Mouse (Mus musculus) MEL (cell line): Measurements from ENCODE around the gene Irx3. TPM values are rescaled to one million over a fixed set of nuclear protein-coding genes. Genes with fewer than 3 reads are reported as not detected.

Experiments
- DNase-seq: peaks from one replicate; pipeline ENCODE4 v3.0.0; 2011; ENCODE audit warnings: low read depth, low spot score
- H3K27ac ChIP-seq: 2 replicates; pipeline ENCODE4 v1.5.1; 2012; ENCODE audit warnings: low read depth, mild to moderate bottlenecking, control low read depth, low read length, moderate library complexity; ENCODE audit not compliant: control insufficient read depth
- H3K27me3 ChIP-seq, 2 experiments: fragments of 150-350 bp in 1 of 2; sonication (generic) in 1 of 2; 2 replicates each; pipeline ENCODE4 v1.6.1; 2012; ENCODE audit warnings: low read length in 2 of 2, mild to moderate bottlenecking in 2 of 2, improper control_type of control experiment in 1 of 2, moderate library complexity in 1 of 2; ENCODE audit not compliant: insufficient read depth in 2 of 2, control insufficient read depth in 1 of 2
- H3K36me3 ChIP-seq, 2 experiments: 2 replicates each; pipeline ENCODE4 v1.6.1; 2012 to 2014; ENCODE audit warnings: low read length in 2 of 2, improper control_type of control experiment in 1 of 2, inconsistent platforms in 1 of 2, mild to moderate bottlenecking in 1 of 2; ENCODE audit not compliant: insufficient read depth in 2 of 2, control insufficient read depth in 1 of 2
- H3K4me1 ChIP-seq, 2 experiments: fragments of 150-350 bp in 1 of 2; sonication (generic) in 1 of 2; 2 replicates each; pipeline ENCODE4 v1.6.1; 2012; ENCODE audit warnings: low read length in 2 of 2, improper control_type of control experiment in 1 of 2, mild to moderate bottlenecking in 1 of 2; ENCODE audit not compliant: insufficient read depth in 2 of 2, control insufficient read depth in 1 of 2
- H3K4me3 ChIP-seq, 2 experiments: fragments of 150-350 bp in 1 of 2; sonication (generic) in 1 of 2; 2 replicates each; pipeline ENCODE4 v1.5.1; 2012; ENCODE audit warnings: low read depth in 2 of 2, low read length in 2 of 2, mild to moderate bottlenecking in 2 of 2, moderate library complexity in 2 of 2, control low read depth in 1 of 2, improper control_type of control experiment in 1 of 2; ENCODE audit not compliant: control insufficient read depth in 1 of 2, insufficient read depth in 1 of 2
- H3K79me2 ChIP-seq: 2 replicates; pipeline ENCODE4 v1.6.1; 2012; ENCODE audit warnings: mild to moderate bottlenecking, low read length, moderate library complexity; ENCODE audit not compliant: control insufficient read depth, poor library complexity, insufficient read depth
- H3K9ac ChIP-seq: 2 replicates; pipeline ENCODE4 v1.6.1; 2012; ENCODE audit warnings: low read depth, mild to moderate bottlenecking, control low read depth, low read length, moderate library complexity; ENCODE audit not compliant: control insufficient read depth, poor library complexity, severe bottlenecking
- H3K9me3 ChIP-seq: fragments of 150-350 bp; sonication (generic); replicated peaks from 2 replicates; pipeline ENCODE4 v1.6.1; 2012; ENCODE audit warnings: mild to moderate bottlenecking, low read length, improper control_type of control experiment, moderate library complexity; ENCODE audit not compliant: insufficient read depth
- BHLHE40 ChIP-seq: IDR thresholded peaks from 2 replicates; pipeline ENCODE4 v1.6.1; 2012; ENCODE audit warnings: low read depth, mild to moderate bottlenecking, inconsistent platforms, low read length, improper control_type of control experiment, borderline replicate concordance
- CHD1 ChIP-seq: IDR thresholded peaks from 2 replicates; pipeline ENCODE4 v1.6.1; 2012; ENCODE audit warnings: low read depth, mild to moderate bottlenecking, inconsistent platforms, low read length, improper control_type of control experiment
- CHD2 ChIP-seq: IDR thresholded peaks from 2 replicates; pipeline ENCODE4 v1.6.1; 2011; ENCODE audit warnings: low read length, improper control_type of control experiment
- CTCF ChIP-seq, 3 experiments: IDR thresholded peaks in 2 of 3; conservative IDR thresholded peaks in 1 of 3; 2 replicates each; pipeline ENCODE4 v1.5.1; 2011 to 2012; ENCODE audit warnings: low read length in 3 of 3, low read depth in 2 of 3, mild to moderate bottlenecking in 2 of 3, improper control_type of control experiment in 1 of 3, inconsistent platforms in 1 of 3, mixed read lengths in 1 of 3, moderate library complexity in 1 of 3; ENCODE audit not compliant: control insufficient read depth in 1 of 3, insufficient read depth in 1 of 3, poor library complexity in 1 of 3, severe bottlenecking in 1 of 3
- E2F4 ChIP-seq: IDR thresholded peaks from 2 replicates; pipeline ENCODE4 v1.6.1; 2011; ENCODE audit warnings: low read depth, low read length, improper control_type of control experiment, borderline replicate concordance
- ELF1 ChIP-seq: IDR thresholded peaks from 2 replicates; pipeline ENCODE4 v1.6.1; 2014; ENCODE audit warnings: low read depth, mild to moderate bottlenecking, inconsistent platforms, low read length, improper control_type of control experiment, moderate library complexity
- EP300 ChIP-seq, 2 experiments: IDR thresholded peaks; 2 replicates each; pipeline ENCODE4 v1.6.1; 2011; ENCODE audit warnings: improper control_type of control experiment in 2 of 2, low read length in 2 of 2, low read depth in 1 of 2, mild to moderate bottlenecking in 1 of 2
- ETS1 ChIP-seq: IDR thresholded peaks from 2 replicates; pipeline ENCODE4 v1.6.1; 2012; ENCODE audit warnings: low read depth, mild to moderate bottlenecking, inconsistent platforms, low read length, improper control_type of control experiment, moderate library complexity
- GABPA ChIP-seq: IDR thresholded peaks from 2 replicates; pipeline ENCODE4 v1.6.1; 2012; ENCODE audit warnings: low read depth, mild to moderate bottlenecking, inconsistent platforms, low read length, improper control_type of control experiment, moderate library complexity
- HCFC1 ChIP-seq: IDR thresholded peaks from 2 replicates; pipeline ENCODE4 v1.6.1; 2012; ENCODE audit warnings: low read depth, mild to moderate bottlenecking, inconsistent platforms, low read length, improper control_type of control experiment, moderate library complexity
- KAT2A ChIP-seq: conservative IDR thresholded peaks from 2 replicates; pipeline ENCODE4 v1.6.1; 2012; ENCODE audit warnings: low read depth, low read length, improper control_type of control experiment, inconsistent platforms
- MAFK ChIP-seq: IDR thresholded peaks from 2 replicates; pipeline ENCODE4 v1.6.1; 2011; ENCODE audit warnings: low read depth, mild to moderate bottlenecking, low read length, improper control_type of control experiment, borderline replicate concordance
- MAX ChIP-seq: IDR thresholded peaks from 2 replicates; pipeline ENCODE4 v1.6.1; 2011; ENCODE audit warnings: low read length, improper control_type of control experiment
- MAZ ChIP-seq: IDR thresholded peaks from 2 replicates; pipeline ENCODE4 v1.6.1; 2012; ENCODE audit warnings: low read depth, mild to moderate bottlenecking, inconsistent platforms, low read length, improper control_type of control experiment
- MEF2A ChIP-seq: IDR thresholded peaks from 2 replicates; pipeline ENCODE4 v1.6.1; 2014; ENCODE audit warnings: low read depth, mild to moderate bottlenecking, inconsistent platforms, low read length, improper control_type of control experiment; ENCODE audit not compliant: poor library complexity, insufficient replicate concordance, severe bottlenecking; ENCODE audit errors: extremely low read depth
- MXI1 ChIP-seq: IDR thresholded peaks from 2 replicates; pipeline ENCODE4 v1.6.1; 2011; ENCODE audit warnings: mild to moderate bottlenecking, low read depth, low read length, improper control_type of control experiment
- MYB ChIP-seq: IDR thresholded peaks from 2 replicates; pipeline ENCODE4 v1.6.1; 2011; ENCODE audit warnings: mild to moderate bottlenecking, low read depth, low read length, improper control_type of control experiment
- NELFE ChIP-seq: IDR thresholded peaks from 2 replicates; pipeline ENCODE4 v1.6.1; 2011; ENCODE audit warnings: low read depth, low read length, improper control_type of control experiment
- POLR2AphosphoS2 ChIP-seq: IDR thresholded peaks from 2 replicates; pipeline ENCODE4 v1.6.1; 2011; ENCODE audit warnings: low read length, improper control_type of control experiment
- POLR2AphosphoS5 ChIP-seq: IDR thresholded peaks from 2 replicates; pipeline ENCODE4 v1.6.1; 2012; ENCODE audit warnings: low read depth, borderline replicate concordance, mild to moderate bottlenecking, inconsistent platforms, low read length, moderate library complexity, mixed read lengths
- RAD21 ChIP-seq: IDR thresholded peaks from 2 replicates; pipeline ENCODE4 v1.6.1; 2011; ENCODE audit warnings: mild to moderate bottlenecking, low read depth, low read length, improper control_type of control experiment
- TBP ChIP-seq: IDR thresholded peaks from 2 replicates; pipeline ENCODE4 v1.8.0; 2011; ENCODE audit warnings: low read depth, low read length, improper control_type of control experiment
- UBTF ChIP-seq: IDR thresholded peaks from 2 replicates; pipeline ENCODE4 v1.6.1; 2012; ENCODE audit warnings: low read depth, mild to moderate bottlenecking, inconsistent platforms, low read length, improper control_type of control experiment, moderate library complexity, borderline replicate concordance; ENCODE audit not compliant: insufficient read depth
- USF2 ChIP-seq, 2 experiments: IDR thresholded peaks; 2 replicates each; pipeline ENCODE4 v1.6.1; 2011 to 2012; ENCODE audit warnings: improper control_type of control experiment in 2 of 2, low read length in 2 of 2, borderline replicate concordance in 1 of 2, inconsistent platforms in 1 of 2, low read depth in 1 of 2, mild to moderate bottlenecking in 1 of 2; ENCODE audit not compliant: insufficient read depth in 1 of 2
- ZC3H11A ChIP-seq: IDR thresholded peaks from 2 replicates; pipeline ENCODE4 v1.6.1; 2012; ENCODE audit warnings: low read depth, mild to moderate bottlenecking, inconsistent platforms, low read length, improper control_type of control experiment
- ZKSCAN1 ChIP-seq: IDR thresholded peaks from 2 replicates; pipeline ENCODE4 v1.6.1; 2012; ENCODE audit warnings: low read depth, mild to moderate bottlenecking, inconsistent platforms, low read length, improper control_type of control experiment, moderate library complexity
- ZMIZ1 ChIP-seq: IDR thresholded peaks from 2 replicates; pipeline ENCODE4 v1.6.1; 2012; ENCODE audit warnings: low read depth, mild to moderate bottlenecking, inconsistent platforms, low read length, improper control_type of control experiment, moderate library complexity
- ZNF384 ChIP-seq: IDR thresholded peaks from 2 replicates; pipeline ENCODE4 v1.6.1; 2012; ENCODE audit warnings: low read depth, mild to moderate bottlenecking, inconsistent platforms, low read length, improper control_type of control experiment
- polyA plus RNA-seq, 2 experiments: library from polyadenylated mRNA; stranded (reverse) in 1 of 2; unstranded in 1 of 2; fragments of >175 nt in 1 of 2; fragments of >200 nt in 1 of 2; gene quantifications; 2 replicates each; pipeline versions ENCODE4 v1.2.1 to v1.2.4; 2012; ENCODE audit warnings: low replicate concordance in 2 of 2, low read depth in 1 of 2; ENCODE audit not compliant: insufficient read length in 2 of 2, insufficient read depth in 1 of 2, missing spikeins in 1 of 2
- total RNA-seq: library from RNA; depleted of rRNA; stranded (reverse); fragments of 300-350 nt; gene quantifications from 2 replicates; pipeline ENCODE4 v1.2.3, GENCODE M21; 2012

Gene Irx3
- total and polyA plus RNA-seq, 3 experiments: not detected

GRCm38 (mm10) chr8:91804403-91805253 is 2.8 kb upstream of the Irx3 start:
- no peaks in the 10 kb centered on the region for H3K4me1 ChIP-seq
- H3K27me3 ChIP-seq: no peaks in the 10 kb centered on the region
- TF ChIP-seq MEF2A (no peak), MAZ (no peak), MYB (no peak), ELF1 (no peak), RAD21 (no peak), POLR2AphosphoS5 (no peak), EP300 (IDR thresholded peaks at IDR 0.05; ENCODE audit: low read depth in 1 of 2, low read length in 2 of 2) (no peak), ZKSCAN1 (no peak), USF2 (IDR thresholded peaks at IDR 0.05; ENCODE audit: borderline replicate concordance in 1 of 2, insufficient read depth in 1 of 2, low read depth in 1 of 2, low read length in 2 of 2) (no peak), MAX (no peak), BHLHE40 (no peak), UBTF (no peak), E2F4 (no peak), GABPA (no peak), KAT2A (no peak), ZC3H11A (no peak)
- H3K9ac ChIP-seq: no peak overlapping the region
- H3K36me3 ChIP-seq: no peaks in the 10 kb centered on the region
- no peaks in the 10 kb centered on the region for H3K9me3 ChIP-seq
- no peak overlapping the region for H3K4me3 ChIP-seq
- no peak for DNase-seq
- H3K27ac ChIP-seq: no peak overlapping the region
- H3K79me2 ChIP-seq: no peaks in the 10 kb centered on the region

- Histone ChIP-seq H3K9me3 (no peaks in the 10 kb centered on the region), H3K27me3 (no peaks in the 10 kb centered on the region), H3K27ac (no peak overlapping the region), H3K9ac (no peak overlapping the region), H3K79me2 (no peaks in the 10 kb centered on the region), H3K36me3 (no peaks in the 10 kb centered on the region), H3K4me1 (no peaks in the 10 kb centered on the region), H3K4me3 (no peak overlapping the region)
- DNase-seq: no peak
- TF ChIP-seq CTCF (IDR thresholded peaks at IDR 0.05 in 2 of 3, conservative IDR thresholded peaks at IDR 0.05 in 1 of 3; ENCODE audit: control insufficient read depth in 1 of 3, insufficient read depth in 1 of 3, low read depth in 2 of 3, low read length in 3 of 3, poor library complexity in 1 of 3, severe bottlenecking in 1 of 3): no peak
- no peak for TF ChIP-seq MAFK
- no peak for TF ChIP-seq RAD21
- TF ChIP-seq HCFC1: no peak
- no peak for TF ChIP-seq NELFE
- TF ChIP-seq MXI1: no peak
- no peak for TF ChIP-seq ZC3H11A
- no peak for TF ChIP-seq ELF1
- no peak for TF ChIP-seq POLR2AphosphoS2
- TF ChIP-seq POLR2AphosphoS5: no peak
- TF ChIP-seq TBP: no peak
- TF ChIP-seq CHD2: no peak
- TF ChIP-seq MEF2A: no peak
- no peak for TF ChIP-seq ZNF384
- no peak for TF ChIP-seq ZMIZ1
- TF ChIP-seq CHD1: no peak
- TF ChIP-seq ETS1: no peak
- no peak for TF ChIP-seq USF2 (IDR thresholded peaks at IDR 0.05; ENCODE audit: borderline replicate concordance in 1 of 2, insufficient read depth in 1 of 2, low read depth in 1 of 2, low read length in 2 of 2)
Observed at GRCm38 (mm10) chr8:91803515-91804402, 1.9 kb upstream of the Irx3 start.
